ENCODE assay signal across 10 mouse cellular contexts in the genomic region with DNA sequence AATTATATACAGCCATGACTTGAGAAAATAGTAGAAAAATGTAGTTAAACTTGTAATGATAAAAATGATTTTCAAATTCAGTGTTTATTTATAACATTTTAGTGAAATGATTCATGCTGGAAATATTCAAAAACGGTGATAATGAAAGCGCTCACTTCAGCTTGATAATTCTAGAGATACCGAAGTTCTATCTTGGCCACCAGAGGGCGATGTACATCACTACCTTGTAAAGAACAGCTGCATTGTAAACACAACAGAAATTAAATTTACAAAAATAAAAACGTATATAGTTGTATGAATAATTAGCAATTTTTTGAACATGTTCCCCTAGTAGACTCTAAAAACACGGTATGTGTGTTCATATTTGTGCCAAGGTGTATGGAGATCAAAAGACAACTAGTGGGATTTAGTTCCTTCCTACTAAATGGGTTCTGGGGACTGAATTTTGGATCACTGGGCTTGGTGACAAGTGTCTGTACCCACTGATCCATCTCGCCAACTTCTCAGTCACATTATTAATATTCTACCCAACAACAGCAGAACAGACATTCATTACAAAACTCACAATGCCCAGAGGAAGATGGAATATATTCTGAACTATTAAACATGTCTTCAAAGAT.
DNase-seq lines count a peak whose midpoint lies in the region; ATAC-seq and TF ChIP-seq lines count a peak whose summit lies in the region.
"Had no signal": no experiment of that assay in that cellular context is flagged by ENCODE, and none has a peak within 500 bp of the region (broad histone marks: within the 10 kb centered on the region; RNA-seq: fewer than 3 reads in every experiment).

No protein-coding gene starts in this region.

- H3K9me3 ChIP-seq in kidney, embryonic 15.5 days (replicated peaks): no peaks in the 10 kb centered on the region
- H3K9me3 ChIP-seq: embryonic facial prominence, embryonic 13.5 days; liver, embryonic 15.5 days had no signal

- H3K4me1 ChIP-seq in kidney, embryonic 15.5 days: no peaks in the 10 kb centered on the region
- H3K4me1 ChIP-seq: embryonic facial prominence, embryonic 13.5 days; liver, embryonic 15.5 days had no signal

- no peak overlapping the region for H3K4me2 ChIP-seq in kidney, embryonic 15.5 days
- H3K4me2 ChIP-seq: embryonic facial prominence, embryonic 13.5 days; liver, embryonic 15.5 days had no signal

- no peak overlapping the region for H3K27ac ChIP-seq in kidney, embryonic 15.5 days
- H3K27ac ChIP-seq in layer of hippocampus, adult 2 months: no peak overlapping the region
- H3K27ac ChIP-seq: embryonic facial prominence, embryonic 13.5 days; liver, embryonic 15.5 days had no signal

- no peak overlapping the region for H3K9ac ChIP-seq in kidney, embryonic 15.5 days
- H3K9ac ChIP-seq: embryonic facial prominence, embryonic 13.5 days; liver, embryonic 15.5 days had no signal

- TF ChIP-seq CTCF in layer of hippocampus, adult 2 months (conservative IDR thresholded peaks at IDR 0.05): peak; percentile 88

- H3K36me3 ChIP-seq in kidney, embryonic 15.5 days: no peaks in the 10 kb centered on the region
- H3K36me3 ChIP-seq: embryonic facial prominence, embryonic 13.5 days; liver, embryonic 15.5 days had no signal

- no peaks in the 10 kb centered on the region for H3K27me3 ChIP-seq in kidney, embryonic 15.5 days
- H3K27me3 ChIP-seq: embryonic facial prominence, embryonic 13.5 days; liver, embryonic 15.5 days had no signal

- H3K4me3 ChIP-seq in kidney, embryonic 15.5 days (replicated peaks): no peak overlapping the region
- no peak overlapping the region for H3K4me3 ChIP-seq in layer of hippocampus, adult 2 months
- H3K4me3 ChIP-seq: embryonic facial prominence, embryonic 13.5 days; liver, embryonic 15.5 days had no signal

- no peak for ATAC-seq in kidney, embryonic 15.5 days (replicated peaks; ENCODE audit: low FRiP score)
- ATAC-seq in frontal cortex, adult (ENCODE audit: low TSS enrichment): peak; percentile 65; the same call in 1 of the 2 replicates
- ATAC-seq in megakaryocyte progenitor cell, adult 5-6 weeks (replicated peaks; ENCODE audit: poor library complexity): peak; percentile 73

- 19% methylated on average over 7 of the region's 7 CpGs for WGBS in kidney, embryonic 15.5 days

- DNase-seq in kidney, adult 18-20 months: peak; percentile 26
- peak; percentile 65 for DNase-seq in MEL-GATA-1-ER (ENCODE audit: extremely low read depth, low read depth)
- peak; percentile 72 for DNase-seq in cerebellum, adult 8-10 months
- peak; percentile 61 to 71 for DNase-seq in layer of hippocampus, adult 2 months (ENCODE audit: low spot score in 2 of 2)
- DNase-seq in T-cell, adult 2 months (ENCODE audit: low spot score): no peak
